Mouse (Mus musculus) embryonic facial prominence, embryonic 11.5 days (tissue): ENCODE results near the gene Drg1. TPM values are rescaled to one million over a fixed set of nuclear protein-coding genes. Genes with fewer than 3 reads are reported as not detected.

Experiments
- ATAC-seq: fragments of 200-750 bp; cut with Nextera tagmentation; replicated peaks from 2 replicates; pipeline ENCODE4 v1.8.0; 2017; ENCODE audit warnings: low read depth; ENCODE audit not compliant: insufficient number of reproducible peaks, low FRiP score, low TSS enrichment
- DNase-seq: peaks from one replicate; pipeline ENCODE4 v3.0.0-alpha.2; 2015; ENCODE audit warnings: low spot score
- H3K27ac ChIP-seq: fragments of 300-500 bp; sonication (generic); replicated peaks from 2 replicates; pipeline ENCODE4 v1.5.1; 2014; ENCODE audit warnings: mild to moderate bottlenecking, low read depth, low read length, control low read depth
- H3K27me3 ChIP-seq: fragments of 300-500 bp; sonication (generic); 2 replicates; pipeline ENCODE4 v1.6.1; 2014; ENCODE audit warnings: mild to moderate bottlenecking, low read length, moderate library complexity, mixed read lengths; ENCODE audit not compliant: control insufficient read depth, insufficient read depth
- H3K36me3 ChIP-seq: fragments of 300-500 bp; sonication (generic); replicated peaks from 2 replicates; pipeline ENCODE4 v1.6.1; 2014; ENCODE audit warnings: low read depth, mild to moderate bottlenecking, low read length, moderate library complexity, mixed read lengths; ENCODE audit not compliant: control insufficient read depth, insufficient read depth
- H3K4me1 ChIP-seq: fragments of 300-500 bp; sonication (generic); 2 replicates; pipeline ENCODE4 v1.6.1; 2014; ENCODE audit warnings: low read length, mixed read lengths; ENCODE audit not compliant: control insufficient read depth, insufficient read depth
- H3K4me2 ChIP-seq: fragments of 300-500 bp; sonication (generic); 2 replicates; pipeline ENCODE4 v1.6.1; 2014; ENCODE audit warnings: low read depth, mild to moderate bottlenecking, control low read depth, low read length, moderate library complexity
- H3K4me3 ChIP-seq: fragments of 300-500 bp; sonication (generic); 2 replicates; pipeline ENCODE4 v1.5.1; 2014; ENCODE audit warnings: low read depth, low read length, control low read depth
- H3K9ac ChIP-seq: fragments of 300-500 bp; sonication (generic); replicated peaks from 2 replicates; pipeline ENCODE4 v1.6.1; 2014; ENCODE audit warnings: mild to moderate bottlenecking, control low read depth, low read length
- H3K9me3 ChIP-seq: fragments of 300-500 bp; sonication (generic); replicated peaks from 2 replicates; pipeline ENCODE4 v1.6.1; 2016; ENCODE audit warnings: mild to moderate bottlenecking, low read length, inconsistent platforms, mixed read lengths; ENCODE audit not compliant: control insufficient read depth
- WGBS: fragments of 180-500 bp; shearing (Covaris S2); extraction: QIAGEN DNeasy Blood & Tissue Kit; methylation state at CpG from one replicate; pipeline ENCODE4 v1.1.7; 2014; 5-methylcytosine and 5-hydroxymethylcytosine counted together
- polyA plus RNA-seq: library from polyadenylated mRNA; unstranded; fragments of >200 nt; fragmentation: Nextera tagmentation; extraction: Ambion mirVana; gene quantifications from 2 replicates; pipeline ENCODE4 v1.2.1, GENCODE M21; 2014

Gene Drg1
- polyA plus RNA-seq, 1 experiment from 2014 or later: 294 TPM

- Histone ChIP-seq H3K27me3 (no peaks in the 10 kb centered on the region), H3K9me3 (no peaks in the 10 kb centered on the region), H3K4me1 (no peaks in the 10 kb centered on the region), H3K4me2 (no peak overlapping the region), H3K27ac (no peak overlapping the region), H3K9ac (no peak overlapping the region), H3K4me3 (no peak overlapping the region), H3K36me3 (no peaks in the 10 kb centered on the region)
- WGBS: 31% methylated on average over 4 of the region's 4 CpGs
- DNase-seq: no peak
- ATAC-seq: no peak
Observed at GRCm38 (mm10) chr11:3269241-3269640, 3.0 kb upstream of the Drg1 start.

GRCm38 (mm10) chr11:3267133-3267532 lies 918 bp upstream of the Drg1 start:
- 55% methylated on average over 7 of the region's 7 CpGs for WGBS
- DNase-seq (no peak), ATAC-seq (no peak)
- Histone ChIP-seq H3K4me3 (peak overlapping the region; percentile 91), H3K36me3 (peaks cover 7% of the 10 kb centered on the region), H3K9ac (peak overlapping the region; percentile 70), H3K4me1 (no peaks in the 10 kb centered on the region), H3K4me2 (peak overlapping the region; percentile 37), H3K27ac (no peak overlapping the region), H3K27me3 (no peaks in the 10 kb centered on the region), H3K9me3 (no peaks in the 10 kb centered on the region)

- Histone ChIP-seq H3K4me1 (no peaks in the 10 kb centered on the region), H3K4me3 (peak overlapping the region; percentile 91), H3K27ac (peak overlapping the region; percentile 94), H3K4me2 (peak overlapping the region; percentile 45), H3K27me3 (no peaks in the 10 kb centered on the region), H3K9ac (peak overlapping the region; percentile 97), H3K36me3 (peaks cover 8% of the 10 kb centered on the region), H3K9me3 (no peaks in the 10 kb centered on the region)
- DNase-seq (peak; percentile 79), ATAC-seq (peak; percentile 14; the same call in 1 of the 2 replicates)
- WGBS: 1% methylated on average over 26 of the region's 26 CpGs
Observed at GRCm38 (mm10) chr11:3265291-3266078, 730 bp downstream of the Drg1 start.

GRCm38 (mm10) chr11:3259537-3259936 lies 6.7 kb downstream of the Drg1 start:
- no peak for ATAC-seq
- peaks cover 12% of the 10 kb centered on the region for H3K36me3 ChIP-seq
- 93% methylated on average over 1 of the region's 1 CpGs for WGBS
- no peak overlapping the region for H3K27ac ChIP-seq
- no peak overlapping the region for H3K9ac ChIP-seq
- no peak overlapping the region for H3K4me2 ChIP-seq
- no peaks in the 10 kb centered on the region for H3K4me1 ChIP-seq
- H3K4me3 ChIP-seq: no peak overlapping the region
- no peak for DNase-seq
- H3K9me3 ChIP-seq: no peaks in the 10 kb centered on the region
- no peaks in the 10 kb centered on the region for H3K27me3 ChIP-seq

GRCm38 (mm10) chr11:3247387-3247786 lies 18.8 kb downstream of the Drg1 start:
- Histone ChIP-seq H3K27me3 (no peaks in the 10 kb centered on the region), H3K9ac (no peak overlapping the region), H3K36me3 (peaks cover 21% of the 10 kb centered on the region), H3K4me3 (no peak overlapping the region), H3K27ac (no peak overlapping the region), H3K9me3 (no peaks in the 10 kb centered on the region), H3K4me1 (no peaks in the 10 kb centered on the region), H3K4me2 (no peak overlapping the region)
- 89% methylated on average over 2 of the region's 2 CpGs for WGBS
- ATAC-seq (no peak), DNase-seq (no peak)

GRCm38 (mm10) chr11:3243771-3244170 lies 22.4 kb downstream of the Drg1 start:
- H3K4me2 ChIP-seq: no peak overlapping the region
- DNase-seq: no peak
- H3K36me3 ChIP-seq: peaks cover 29% of the 10 kb centered on the region

GRCm38 (mm10) chr11:3242395-3242794 lies 23.8 kb downstream of the Drg1 start:
- WGBS: 94% methylated on average over 7 of the region's 7 CpGs
- H3K4me2 ChIP-seq: no peak overlapping the region
- H3K27ac ChIP-seq: no peak overlapping the region
- no peak for ATAC-seq
- H3K36me3 ChIP-seq: peaks cover 33% of the 10 kb centered on the region
- no peak overlapping the region for H3K9ac ChIP-seq
- H3K9me3 ChIP-seq: no peaks in the 10 kb centered on the region
- DNase-seq: no peak
- H3K4me1 ChIP-seq: no peaks in the 10 kb centered on the region
- no peak overlapping the region for H3K4me3 ChIP-seq
- no peaks in the 10 kb centered on the region for H3K27me3 ChIP-seq

More at GRCm38 (mm10) chr11:3243771-3244170, 22.4 kb downstream of the Drg1 start:
- 84% methylated on average over 4 of the region's 4 CpGs for WGBS
- Histone ChIP-seq H3K9ac (no peak overlapping the region), H3K9me3 (no peaks in the 10 kb centered on the region), H3K4me3 (no peak overlapping the region), H3K4me1 (no peaks in the 10 kb centered on the region), H3K27ac (no peak overlapping the region), H3K27me3 (no peaks in the 10 kb centered on the region)
- no peak for ATAC-seq

GRCm38 (mm10) chr11:3235277-3235676 lies 30.9 kb downstream of the Drg1 start:
- no peak for ATAC-seq
- Histone ChIP-seq H3K4me3 (no peak overlapping the region), H3K4me2 (no peak overlapping the region), H3K4me1 (no peaks in the 10 kb centered on the region), H3K36me3 (peaks cover 20% of the 10 kb centered on the region), H3K9ac (no peak overlapping the region), H3K9me3 (no peaks in the 10 kb centered on the region), H3K27me3 (no peaks in the 10 kb centered on the region), H3K27ac (no peak overlapping the region)
- WGBS: 91% methylated on average over 5 of the region's 5 CpGs
- no peak for DNase-seq
